Mouse (Mus musculus): Measurements from ENCODE around the gene Cap1.

Gene Cap1

GRCm38 (mm10) chr4:122903709-122904108 lies 17.9 kb upstream of the Cap1 start:
- Histone ChIP-seq H3K36me3 (ENCODE audit: control insufficient read depth, insufficient read depth, low read length, poor library complexity, severe bottlenecking) (no peaks in the 10 kb centered on the region), H3K27me3 (ENCODE audit: control insufficient read depth, insufficient read depth, low read length, poor library complexity, severe bottlenecking) (no peaks in the 10 kb centered on the region)
- peak; percentile 37 for DNase-seq (ENCODE audit: low read depth, low spot score)

DNA sequence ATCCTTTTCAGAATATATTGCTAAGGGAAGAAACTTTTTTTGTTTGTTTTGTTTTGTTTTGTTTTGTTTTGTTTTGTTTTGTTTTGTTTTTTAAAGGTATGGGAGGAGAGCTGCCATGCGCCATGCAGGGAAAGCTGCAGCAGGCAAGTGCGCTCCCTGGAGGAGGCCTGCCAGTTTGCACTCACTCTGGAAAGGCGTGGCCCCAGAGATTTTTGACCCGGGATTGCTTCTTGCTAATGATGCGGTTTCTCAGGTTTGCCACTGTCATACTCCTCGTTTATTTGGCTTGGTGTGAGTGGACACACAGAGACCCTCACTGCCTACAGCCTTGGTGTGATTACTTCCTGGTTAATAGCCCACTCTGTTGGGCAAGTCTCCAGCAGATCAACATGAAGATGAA lies 16.3 kb upstream of the Cap1 start:
- DNase-seq (ENCODE audit: low read depth, low spot score), result no peak
- H3K36me3 ChIP-seq (ENCODE audit: control insufficient read depth, insufficient read depth, low read length, poor library complexity, severe bottlenecking), result no peaks in the 10 kb centered on the region
- H3K27me3 ChIP-seq (ENCODE audit: control insufficient read depth, insufficient read depth, low read length, poor library complexity, severe bottlenecking), result no peaks in the 10 kb centered on the region

- peak; percentile 88 for DNase-seq (ENCODE audit: low read depth, low spot score)
- Histone ChIP-seq H3K36me3 (ENCODE audit: control insufficient read depth, insufficient read depth, low read length, poor library complexity, severe bottlenecking) (no peaks in the 10 kb centered on the region), H3K27me3 (ENCODE audit: control insufficient read depth, insufficient read depth, low read length, poor library complexity, severe bottlenecking) (no peaks in the 10 kb centered on the region)
Measured at GRCm38 (mm10) chr4:122898313-122898712, 12.5 kb upstream of the Cap1 start.

DNA sequence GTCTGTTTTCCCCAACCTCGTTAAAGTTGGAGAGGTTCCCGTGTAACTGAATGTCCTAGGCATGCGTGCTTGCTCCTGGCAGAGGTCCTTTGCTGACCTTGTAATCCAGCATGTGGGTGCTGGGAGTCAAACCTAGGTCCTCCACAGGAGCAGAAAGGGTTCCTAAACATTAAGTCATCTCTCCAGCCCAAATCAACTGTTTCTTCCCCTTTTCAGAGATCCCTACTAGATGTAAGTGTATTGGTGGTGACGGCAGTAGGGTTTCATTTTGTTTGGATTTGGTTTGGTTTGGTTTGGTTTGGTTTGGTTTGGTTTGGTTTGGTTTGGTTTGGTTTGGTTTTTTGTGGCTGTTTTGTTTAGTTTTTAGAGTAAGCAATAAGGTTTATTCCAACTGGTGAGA lies 11.9 kb upstream of the Cap1 start:
- Histone ChIP-seq H3K27me3 (ENCODE audit: control insufficient read depth, insufficient read depth, low read length, poor library complexity, severe bottlenecking) (no peaks in the 10 kb centered on the region), H3K36me3 (ENCODE audit: control insufficient read depth, insufficient read depth, low read length, poor library complexity, severe bottlenecking) (no peaks in the 10 kb centered on the region)
- DNase-seq (ENCODE audit: low read depth, low spot score), result no peak

DNA sequence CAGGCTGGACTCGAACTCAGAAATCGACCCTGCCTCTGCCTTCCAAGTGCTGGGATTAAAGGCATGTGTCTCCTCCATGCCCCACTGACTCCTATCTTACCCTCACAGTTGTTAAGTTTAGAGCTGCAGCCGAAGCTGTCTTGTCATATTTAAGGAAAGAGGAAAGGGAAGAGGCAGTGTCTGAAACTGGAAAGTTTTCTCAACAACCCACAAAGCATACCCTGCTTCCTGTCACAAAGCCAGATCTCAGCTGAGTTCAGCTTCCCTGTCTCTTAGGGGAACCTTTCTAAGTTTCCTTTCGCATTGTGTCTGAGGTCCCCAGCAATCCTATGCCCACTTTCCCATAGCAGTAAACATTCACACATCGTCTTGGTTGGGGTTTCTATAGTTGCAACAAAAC lies 6.3 kb upstream of the Cap1 start:
- H3K27me3 ChIP-seq (ENCODE audit: control insufficient read depth, insufficient read depth, low read length, poor library complexity, severe bottlenecking), result no peaks in the 10 kb centered on the region
- DNase-seq (ENCODE audit: low read depth, low spot score), result peak; percentile 35
- H3K36me3 ChIP-seq (ENCODE audit: control insufficient read depth, insufficient read depth, low read length, poor library complexity, severe bottlenecking), result no peaks in the 10 kb centered on the region

GRCm38 (mm10) chr4:122891597-122891996 lies 5.7 kb upstream of the Cap1 start:
- no peak for DNase-seq (ENCODE audit: low read depth, low spot score)
- H3K27me3 ChIP-seq (ENCODE audit: control insufficient read depth, insufficient read depth, low read length, poor library complexity, severe bottlenecking), result no peaks in the 10 kb centered on the region
- no peaks in the 10 kb centered on the region for H3K36me3 ChIP-seq (ENCODE audit: control insufficient read depth, insufficient read depth, low read length, poor library complexity, severe bottlenecking)

DNA sequence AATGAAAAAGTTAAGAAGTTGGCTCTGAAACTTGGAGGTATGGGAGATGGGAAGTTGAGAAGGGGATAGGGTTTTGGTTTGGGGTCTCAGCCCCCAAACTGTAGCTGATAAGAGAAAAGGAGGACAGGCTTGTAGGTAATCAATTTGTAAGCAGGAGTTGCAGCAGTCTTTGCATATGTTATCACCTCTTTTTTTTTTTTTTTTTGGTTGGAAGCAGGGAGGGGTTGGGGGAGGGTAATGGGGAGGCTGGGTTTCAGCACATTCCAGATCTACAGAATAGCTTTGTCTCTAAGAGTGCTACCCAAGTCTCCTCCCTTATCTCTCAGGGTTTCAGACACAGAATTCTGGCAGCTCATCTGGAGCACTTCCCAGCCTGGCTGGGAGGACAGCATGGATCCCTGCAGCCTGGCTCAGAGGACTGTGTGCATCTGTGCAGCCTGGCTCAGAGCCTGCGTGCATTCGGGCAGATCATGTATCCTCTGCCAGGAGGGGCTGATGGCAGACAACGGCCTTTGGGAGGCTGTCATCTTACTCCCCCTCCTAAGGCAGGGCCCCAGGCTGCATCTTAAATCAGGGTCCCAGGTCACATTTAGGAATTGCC lies 5.1 kb upstream of the Cap1 start:
- DNase-seq (ENCODE audit: low read depth, low spot score), result no peak
- H3K27me3 ChIP-seq (ENCODE audit: control insufficient read depth, insufficient read depth, low read length, poor library complexity, severe bottlenecking), result no peaks in the 10 kb centered on the region
- no peaks in the 10 kb centered on the region for H3K36me3 ChIP-seq (ENCODE audit: control insufficient read depth, insufficient read depth, low read length, poor library complexity, severe bottlenecking)

DNA sequence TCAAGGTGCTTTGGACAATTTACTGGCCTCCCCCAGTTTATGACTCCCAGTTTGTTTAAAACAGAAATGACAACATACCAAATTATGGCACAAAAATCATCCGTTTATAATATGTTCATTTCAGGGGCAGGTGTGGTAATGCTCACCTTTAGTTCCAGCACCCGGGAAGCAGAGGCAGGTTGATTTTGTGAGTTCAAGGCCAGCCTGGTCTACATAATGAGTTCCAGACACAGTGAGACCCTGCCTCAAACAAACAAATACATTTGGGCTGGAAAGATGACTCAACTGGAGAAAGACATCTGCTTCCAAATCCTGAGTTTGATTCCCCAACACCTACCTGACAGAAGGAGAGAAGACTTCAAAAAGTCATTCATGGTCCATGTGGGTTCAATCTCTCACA lies 1.5 kb upstream of the Cap1 start:
- no peak for DNase-seq (ENCODE audit: low read depth, low spot score)
- Histone ChIP-seq H3K36me3 (ENCODE audit: control insufficient read depth, insufficient read depth, low read length, poor library complexity, severe bottlenecking) (no peaks in the 10 kb centered on the region), H3K27me3 (ENCODE audit: control insufficient read depth, insufficient read depth, low read length, poor library complexity, severe bottlenecking) (no peaks in the 10 kb centered on the region)

GRCm38 (mm10) chr4:122886579-122887254 lies 861 bp upstream of the Cap1 start:
- DNase-seq (ENCODE audit: low read depth, low spot score), result peak; percentile 52
- Histone ChIP-seq H3K27me3 (ENCODE audit: control insufficient read depth, insufficient read depth, low read length, poor library complexity, severe bottlenecking) (no peaks in the 10 kb centered on the region), H3K36me3 (ENCODE audit: control insufficient read depth, insufficient read depth, low read length, poor library complexity, severe bottlenecking) (no peaks in the 10 kb centered on the region)

DNA sequence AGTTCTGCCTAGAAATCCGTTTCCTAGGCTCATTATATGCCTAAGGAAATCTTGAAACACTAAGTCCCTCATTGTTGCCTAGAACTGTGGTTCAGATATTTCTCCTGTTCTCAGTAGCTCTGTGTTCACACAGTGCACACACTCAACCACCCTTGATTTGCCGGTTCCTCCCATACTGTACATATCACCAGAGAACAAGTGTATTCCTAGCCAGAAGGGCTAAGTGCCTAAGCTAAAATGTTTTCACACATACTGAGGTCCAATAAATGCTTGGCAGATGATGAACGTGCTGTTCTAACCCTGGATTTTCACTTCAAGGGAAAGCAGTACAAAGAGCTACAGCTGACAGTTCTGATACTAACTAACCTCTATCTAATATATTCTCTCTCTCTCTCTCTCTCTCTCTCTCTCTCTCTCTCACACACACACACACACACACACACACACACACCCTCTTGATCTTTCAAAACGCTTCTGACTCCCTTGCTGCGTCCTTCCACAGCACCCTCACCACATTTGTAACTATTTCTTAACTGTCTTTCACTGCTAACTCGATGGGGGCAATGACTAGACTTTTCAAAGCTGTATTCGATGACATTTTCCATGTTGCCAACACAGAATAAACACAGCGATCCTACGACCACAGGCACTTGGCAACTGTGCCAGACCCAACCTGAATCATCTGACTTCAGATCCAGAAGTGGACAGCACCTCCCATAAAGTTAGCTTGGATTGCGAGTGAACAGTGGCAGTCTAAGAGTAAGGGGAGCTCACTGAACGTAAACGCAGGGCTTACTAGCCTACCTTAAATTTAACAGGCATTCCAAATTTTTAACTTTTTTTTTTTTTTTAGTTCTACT lies 1.1 kb downstream of the Cap1 start:
- Histone ChIP-seq H3K36me3 (ENCODE audit: control insufficient read depth, insufficient read depth, low read length, poor library complexity, severe bottlenecking) (no peaks in the 10 kb centered on the region), H3K27me3 (ENCODE audit: control insufficient read depth, insufficient read depth, low read length, poor library complexity, severe bottlenecking) (no peaks in the 10 kb centered on the region)
- peak; percentile 27 for DNase-seq (ENCODE audit: low read depth, low spot score)

DNA sequence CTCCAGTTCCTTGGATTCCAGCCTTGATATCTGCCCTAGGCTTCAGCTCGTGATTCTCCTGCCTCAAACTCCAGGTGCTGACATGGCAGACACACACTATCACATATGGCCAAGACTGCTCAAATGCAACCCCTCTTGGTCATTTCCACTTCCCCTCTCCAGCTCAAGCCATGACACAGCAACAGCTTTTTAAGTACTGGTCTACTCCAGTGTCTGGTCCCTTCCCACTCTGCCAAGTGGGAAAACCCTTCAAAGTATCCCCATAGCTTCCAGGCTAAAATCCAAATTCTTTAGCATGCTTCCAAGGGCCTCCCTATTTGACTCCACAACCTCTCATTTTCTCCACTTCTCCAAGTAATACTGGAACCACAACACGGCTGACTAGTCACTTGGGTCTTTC lies 1.8 kb downstream of the Cap1 start:
- H3K36me3 ChIP-seq (ENCODE audit: control insufficient read depth, insufficient read depth, low read length, poor library complexity, severe bottlenecking), result no peaks in the 10 kb centered on the region
- no peaks in the 10 kb centered on the region for H3K27me3 ChIP-seq (ENCODE audit: control insufficient read depth, insufficient read depth, low read length, poor library complexity, severe bottlenecking)
- DNase-seq (ENCODE audit: low read depth, low spot score), result no peak

DNA sequence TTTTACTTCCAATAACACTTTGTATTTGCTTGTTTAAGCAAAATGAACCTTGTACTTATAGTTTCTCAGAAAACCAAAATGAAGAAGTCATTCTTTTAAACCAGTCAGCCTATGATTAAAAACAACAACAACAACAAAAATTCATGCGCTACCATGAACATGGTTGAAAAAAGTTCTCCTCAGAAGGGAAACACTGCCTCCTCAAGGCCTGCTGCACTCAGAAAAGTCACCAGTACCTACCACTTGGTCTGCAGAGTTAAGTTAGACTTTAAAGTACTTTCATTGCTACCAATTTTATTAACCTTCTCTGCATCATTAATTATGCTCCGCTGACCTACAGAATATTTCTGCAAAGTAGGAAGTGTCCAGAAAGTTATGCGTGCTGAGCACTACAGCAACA lies 2.6 kb downstream of the Cap1 start:
- no peaks in the 10 kb centered on the region for H3K36me3 ChIP-seq (ENCODE audit: control insufficient read depth, insufficient read depth, low read length, poor library complexity, severe bottlenecking)
- DNase-seq (ENCODE audit: low read depth, low spot score), result peak; percentile 20
- no peaks in the 10 kb centered on the region for H3K27me3 ChIP-seq (ENCODE audit: control insufficient read depth, insufficient read depth, low read length, poor library complexity, severe bottlenecking)

- H3K36me3 ChIP-seq (ENCODE audit: control insufficient read depth, insufficient read depth, low read length, poor library complexity, severe bottlenecking), result no peaks in the 10 kb centered on the region
- DNase-seq (ENCODE audit: low read depth, low spot score), result no peak
- no peaks in the 10 kb centered on the region for H3K27me3 ChIP-seq (ENCODE audit: control insufficient read depth, insufficient read depth, low read length, poor library complexity, severe bottlenecking)
Measured at GRCm38 (mm10) chr4:122882544-122882943, 3.3 kb downstream of the Cap1 start.

- DNase-seq (ENCODE audit: low read depth, low spot score), result peak; percentile 55
- Histone ChIP-seq H3K36me3 (ENCODE audit: control insufficient read depth, insufficient read depth, low read length, poor library complexity, severe bottlenecking) (0 out of 2 replicates have a peak, but pooled peaks cover 2% of the 10 kb centered on the region), H3K27me3 (ENCODE audit: control insufficient read depth, insufficient read depth, low read length, poor library complexity, severe bottlenecking) (no peaks in the 10 kb centered on the region)
Measured at GRCm38 (mm10) chr4:122878333-122879070, 7.4 kb downstream of the Cap1 start.

DNA sequence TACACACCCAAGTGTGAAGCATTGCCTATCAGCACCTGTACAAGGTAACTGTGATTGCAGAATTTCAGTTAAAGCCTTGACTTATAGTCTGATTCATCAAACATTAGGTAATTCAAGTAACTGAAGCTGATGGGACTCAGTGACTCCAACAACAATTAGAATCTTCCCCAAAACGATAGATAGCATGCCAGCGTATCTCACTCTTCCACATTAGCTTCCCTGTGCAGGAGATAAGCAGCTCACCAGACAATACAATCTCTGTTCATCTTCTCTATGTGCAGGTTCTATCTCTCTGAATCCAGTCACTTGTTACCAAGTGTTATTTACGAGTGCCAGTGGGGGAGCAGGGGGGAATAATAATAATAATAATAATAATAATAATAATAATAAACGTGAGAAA lies 12.3 kb downstream of the Cap1 start:
- Histone ChIP-seq H3K27me3 (ENCODE audit: control insufficient read depth, insufficient read depth, low read length, poor library complexity, severe bottlenecking) (no peaks in the 10 kb centered on the region), H3K36me3 (ENCODE audit: control insufficient read depth, insufficient read depth, low read length, poor library complexity, severe bottlenecking) (peaks cover 6% of the 10 kb centered on the region)
- no peak for DNase-seq (ENCODE audit: low read depth, low spot score)
